Mouse (Mus musculus) thymus, adult 2 months (tissue): Measurements from ENCODE around the gene Pnkp. TPM values are rescaled to one million over a fixed set of nuclear protein-coding genes. Genes with fewer than 3 reads are reported as not detected.

Experiments
- DNase-seq: peaks from one replicate; pipeline ENCODE4 v3.0.0; 2021
- H3K27ac ChIP-seq: fragments of 200-500 bp; 2 replicates; pipeline ENCODE4 v1.5.1; 2012; ENCODE audit warnings: low read length, control low read depth; ENCODE audit not compliant: control insufficient read depth, insufficient read depth
- H3K27me3 ChIP-seq: fragments of 200-500 bp; 2 replicates; pipeline ENCODE4 v1.6.1; 2012; ENCODE audit warnings: mild to moderate bottlenecking, low read length, moderate library complexity, mixed read lengths; ENCODE audit not compliant: control insufficient read depth, insufficient read depth
- H3K36me3 ChIP-seq: fragments of 200-500 bp; 2 replicates; pipeline ENCODE4 v1.6.1; 2012; ENCODE audit warnings: mild to moderate bottlenecking, low read length, moderate library complexity; ENCODE audit not compliant: control insufficient read depth, insufficient read depth
- H3K4me1 ChIP-seq: fragments of 200-500 bp; replicated peaks from 2 replicates; pipeline ENCODE4 v1.6.1; 2012; ENCODE audit warnings: low read length; ENCODE audit not compliant: control insufficient read depth, insufficient read depth
- H3K4me3 ChIP-seq: fragments of 200-500 bp; 2 replicates; pipeline ENCODE4 v1.5.1; 2012; ENCODE audit warnings: mild to moderate bottlenecking, low read length, control low read depth, moderate library complexity; ENCODE audit not compliant: control insufficient read depth, insufficient read depth
- CTCF ChIP-seq: fragments of 200-500 bp; IDR thresholded peaks from 2 replicates; pipeline ENCODE4 v1.5.1; 2012; ENCODE audit warnings: mild to moderate bottlenecking, control low read depth, low read length, moderate library complexity, borderline replicate concordance; ENCODE audit not compliant: control insufficient read depth, poor library complexity, insufficient read depth; ENCODE audit errors: extremely low read depth
- POLR2A ChIP-seq: fragments of 200-500 bp; IDR thresholded peaks from 2 replicates; pipeline ENCODE4 v1.6.1; 2012; ENCODE audit warnings: mild to moderate bottlenecking, low read length, control low read depth, moderate library complexity; ENCODE audit not compliant: control insufficient read depth, poor library complexity, insufficient read depth; ENCODE audit errors: extremely low read depth
- WGBS: fragments of 180-500 bp; shearing (Covaris S2); methylation state at CpG from one replicate; pipeline ENCODE4 v1.1.7; 2018; 5-methylcytosine and 5-hydroxymethylcytosine counted together
- polyA plus RNA-seq: library from polyadenylated mRNA; depleted of rRNA; stranded (reverse); fragments of >200 nt; gene quantifications from 2 replicates; pipeline ENCODE4 v1.2.3, GENCODE M21; 2012

Pnkp gene
- polyA plus RNA-seq, 1 experiment: 135 TPM

DNA sequence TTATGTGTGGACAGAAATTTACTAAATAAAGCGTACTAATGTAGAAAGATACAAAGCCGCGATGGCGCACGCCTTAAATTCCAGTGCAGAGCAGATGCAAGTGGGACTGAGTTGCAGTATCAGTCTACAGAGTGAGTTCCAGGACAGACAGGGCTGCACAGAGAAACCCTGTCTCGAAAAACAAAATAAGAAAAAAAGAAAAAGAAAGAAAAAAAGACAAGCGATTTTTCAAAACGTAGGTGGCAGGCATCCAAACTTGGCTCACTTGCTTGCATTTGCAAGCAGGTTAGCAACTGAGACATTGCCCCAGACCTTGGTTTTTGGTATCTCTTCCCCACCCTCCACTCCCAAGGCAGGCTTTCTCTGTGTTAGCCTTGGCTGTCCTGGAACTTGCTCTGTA, 36.3 kb downstream of the Pnkp start:
- H3K4me3 ChIP-seq: no peak overlapping the region
- H3K36me3 ChIP-seq: no peaks in the 10 kb centered on the region
- DNase-seq: no peak
- no peaks in the 10 kb centered on the region for H3K27me3 ChIP-seq
- 77% methylated on average over 8 of the region's 8 CpGs for WGBS
- TF ChIP-seq POLR2A (no peak), CTCF (no peak)
- H3K27ac ChIP-seq: no peak overlapping the region
- peaks cover 28% of the 10 kb centered on the region for H3K4me1 ChIP-seq

DNA sequence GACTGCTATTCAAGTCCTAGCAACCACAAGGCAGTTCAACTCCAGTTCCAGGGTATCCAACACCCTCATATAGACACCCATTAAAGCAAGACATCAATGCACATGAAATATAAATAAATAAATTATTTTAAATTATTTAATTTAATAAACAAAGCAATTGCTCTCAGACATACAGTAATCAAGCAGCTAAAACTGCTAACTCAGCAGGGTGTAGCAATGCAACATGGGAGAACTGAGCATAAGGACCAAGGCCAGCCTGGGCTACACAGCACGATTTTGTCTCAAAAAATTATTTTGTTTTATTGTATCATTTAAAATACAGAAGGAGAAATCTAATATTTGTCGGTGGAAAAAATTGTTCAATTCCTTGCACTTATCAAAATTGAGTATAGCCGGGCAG, 37.2 kb downstream of the Pnkp start:
- Histone ChIP-seq H3K27me3 (no peaks in the 10 kb centered on the region), H3K27ac (no peak overlapping the region), H3K36me3 (no peaks in the 10 kb centered on the region), H3K4me1 (peaks cover 28% of the 10 kb centered on the region), H3K4me3 (no peak overlapping the region)
- TF ChIP-seq CTCF (no peak), POLR2A (no peak)
- WGBS: 92% methylated on average over 3 of the region's 3 CpGs
- no peak for DNase-seq

DNA sequence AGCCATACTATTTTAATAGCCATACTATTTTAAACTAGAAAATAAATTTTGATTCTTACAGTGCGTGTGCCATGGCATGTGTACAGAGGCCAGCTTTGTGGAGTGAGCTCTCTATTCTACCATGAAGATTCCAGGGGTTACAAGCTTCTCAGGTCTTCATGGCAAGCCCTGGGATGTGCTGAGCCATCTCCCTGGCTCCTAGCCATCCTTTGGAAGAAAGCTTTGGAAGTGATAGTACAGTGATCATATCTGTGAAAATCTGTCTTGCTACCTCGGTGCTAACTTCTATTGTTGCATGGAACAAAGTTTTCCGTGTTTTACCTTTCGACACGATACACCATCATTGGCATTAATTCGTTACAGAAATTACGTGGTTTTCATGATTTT, 38.3 kb downstream of the Pnkp start:
- H3K27me3 ChIP-seq: no peaks in the 10 kb centered on the region
- no peak overlapping the region for H3K27ac ChIP-seq
- no peak for DNase-seq
- 49% methylated on average over 7 of the region's 7 CpGs for WGBS
- no peak overlapping the region for H3K4me3 ChIP-seq
- H3K4me1 ChIP-seq: peaks cover 28% of the 10 kb centered on the region
- no peaks in the 10 kb centered on the region for H3K36me3 ChIP-seq
- TF ChIP-seq CTCF: no peak
- no peak for TF ChIP-seq POLR2A

DNA sequence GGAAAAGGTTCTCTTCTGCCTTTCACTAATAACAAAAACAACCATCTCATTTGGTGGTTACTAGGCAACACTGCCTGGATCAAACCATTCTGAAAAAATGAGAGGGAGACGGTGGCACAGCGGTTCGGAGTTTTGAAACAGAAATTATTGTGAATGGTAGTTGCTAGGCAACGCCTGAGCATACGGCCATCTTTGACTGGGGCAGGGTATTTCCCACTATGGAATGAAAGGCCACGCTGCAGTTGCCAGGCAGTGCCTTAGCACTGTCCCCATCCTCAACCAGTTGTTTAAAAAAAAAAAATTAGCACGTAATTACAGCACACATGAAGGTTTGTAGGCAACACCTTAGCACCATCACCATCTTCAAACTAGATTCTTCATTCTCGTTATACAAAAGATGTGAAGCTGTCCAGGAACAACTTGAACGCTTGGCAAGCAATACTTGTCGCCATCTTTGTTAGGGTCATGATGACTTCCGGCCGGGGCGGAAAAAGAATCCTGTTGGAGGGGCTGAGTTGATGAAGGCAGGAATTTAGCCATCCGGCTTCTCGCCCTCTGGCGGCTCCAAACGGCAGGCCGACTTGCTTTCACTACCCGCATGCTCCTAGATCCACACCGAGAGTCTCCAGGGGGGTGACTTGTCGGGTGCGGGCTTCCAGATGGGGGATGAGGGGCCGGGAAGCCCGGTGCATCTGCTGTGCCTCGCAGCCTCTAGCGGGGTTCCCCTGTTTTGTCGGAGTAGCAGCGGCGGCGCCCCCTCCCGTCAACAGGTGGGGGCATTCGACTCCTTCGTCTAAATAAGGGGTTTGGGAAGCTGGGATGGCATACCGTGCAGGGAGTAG, 38.9 kb downstream of the Pnkp start, which contains the start of gene Fuz:
Fuz (plus strand) TSS at position 487 of the 842 bp plus-strand sequence.
- peak within 1 kb of the TSS; percentile 57 for H3K27ac ChIP-seq
- peak; percentile 83 for DNase-seq
- H3K4me1 ChIP-seq: peaks cover 26% of the 10 kb centered on the region
- no peaks in the 10 kb centered on the region for H3K36me3 ChIP-seq
- H3K4me3 ChIP-seq: peak within 1 kb of the TSS; percentile 97
- TF ChIP-seq CTCF (peak; percentile 86), POLR2A (0 out of 2 replicates have a peak, but pooled peaks have one; percentile 37)
- H3K27me3 ChIP-seq: no peaks in the 10 kb centered on the region
- WGBS: under 1% methylated on average over 34 of the region's 34 CpGs

DNA sequence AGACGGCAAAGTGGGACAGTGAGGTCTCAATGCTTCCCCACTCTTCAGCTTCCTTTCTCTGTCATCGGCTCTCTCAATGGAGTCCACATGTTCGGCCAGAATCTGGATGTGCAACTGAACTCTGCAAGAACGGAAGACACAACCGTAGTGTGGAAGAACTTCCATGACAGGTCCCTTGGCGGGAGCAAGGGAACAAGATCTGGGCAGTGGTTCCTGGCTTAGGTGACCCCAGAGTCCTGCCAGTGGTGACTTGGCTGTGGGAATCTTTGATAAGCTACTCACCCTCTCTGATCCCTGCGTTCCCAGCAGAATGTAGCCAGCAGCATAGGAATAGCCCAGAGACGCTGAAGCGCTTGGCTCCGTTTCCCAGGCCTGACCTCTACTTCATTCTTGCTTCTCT, 39.6 kb downstream of the Pnkp start:
- Histone ChIP-seq H3K27ac (peak overlapping the region; percentile 57; the same call in 1 of the 2 replicates), H3K27me3 (no peaks in the 10 kb centered on the region), H3K36me3 (no peaks in the 10 kb centered on the region), H3K4me1 (peaks cover 23% of the 10 kb centered on the region), H3K4me3 (peak overlapping the region; percentile 97)
- no peak for DNase-seq
- WGBS: 38% methylated on average over 10 of the region's 10 CpGs
- TF ChIP-seq POLR2A (no peak), CTCF (no peak)

DNA sequence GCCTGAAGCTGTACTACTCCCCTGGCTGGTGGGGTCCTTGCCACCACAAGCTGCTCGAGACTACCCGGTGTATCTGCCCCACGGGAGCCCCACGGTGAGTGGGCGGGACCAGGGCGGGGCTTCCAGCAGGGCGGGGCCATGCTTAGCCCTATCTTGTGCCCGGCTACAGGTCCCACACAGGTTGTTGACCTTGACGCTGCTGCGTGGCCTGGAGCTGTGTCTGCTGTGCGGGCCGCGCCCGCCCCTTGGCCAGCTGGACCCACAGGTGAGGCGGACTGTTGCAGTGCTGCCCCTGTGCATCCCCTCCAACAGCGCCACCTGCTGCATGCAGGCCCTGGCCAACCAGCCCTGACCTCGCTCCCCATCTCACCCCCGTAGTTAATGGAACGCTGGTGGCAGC, 41.7 kb downstream of the Pnkp start:
- Histone ChIP-seq H3K27ac (no peak overlapping the region), H3K36me3 (peaks cover 3% of the 10 kb centered on the region; the same call in 1 of the 2 replicates), H3K4me3 (no peak overlapping the region), H3K27me3 (no peaks in the 10 kb centered on the region), H3K4me1 (peaks cover 26% of the 10 kb centered on the region)
- no peak for DNase-seq
- 76% methylated on average over 19 of the region's 19 CpGs for WGBS
- TF ChIP-seq CTCF (no peak), POLR2A (no peak)
